Mouse (Mus musculus) activated CD4-positive, CD25-positive, alpha-beta regulatory T cell, adult 9 weeks (primary cell): ENCODE data around the gene Aars2. TPM values are rescaled to one million over a fixed set of nuclear protein-coding genes. Genes with fewer than 3 reads are reported as not detected.

Experiments
- polyA plus RNA-seq: library from polyadenylated mRNA; unstranded; fragments of 100-300 nt; shearing (Covaris generic); gene quantifications from one replicate; pipeline ENCODE4 v1.2.1, GENCODE M21; 2017

Gene Aars2
- polyA plus RNA-seq: 13.8 TPM

GRCm38 (mm10) chr17:45506700-45507189, at the start of gene Aars2:
Aars2 (plus strand) TSS chr17:45506841.

GRCm38 (mm10) chr17:45474669-45475465, 31.8 kb upstream of the Aars2 start, which contains the start of gene Spats1:
Spats1 (minus strand) TSS chr17:45475415.

GRCm38 (mm10) chr17:45523263-45523662, 16.6 kb downstream of the Aars2 start, which contains the start of gene Tcte1:
Tcte1 (plus strand) TSS chr17:45523434.

GRCm38 (mm10) chr17:45549617-45550181, 43.1 kb downstream of the Aars2 start, which contains the start of gene Tmem151b:
Tmem151b (minus strand) TSS chr17:45549677.

GRCm38 (mm10) chr17:45555452-45556106, 48.9 kb downstream of the Aars2 start, which contains the start of gene Nfkbie:
Nfkbie (plus strand) TSS chr17:45555703.

GRCm38 (mm10) chr17:45563655-45564530, 57.3 kb downstream of the Aars2 start, which contains the start of gene Slc35b2:
Slc35b2 (plus strand) TSS chr17:45563874.

Other genes starting within 250 kb of the Aars2 start
- 88.1 TPM for gene Cdc5l, start 73.1 kb upstream of the Aars2 start, polyA plus RNA-seq
- gene Spats1, start 31.4 kb upstream of the Aars2 start, polyA plus RNA-seq: 1.2 TPM
- not detected for gene Tcte1, start 16.6 kb downstream of the Aars2 start, polyA plus RNA-seq
- 0.06 TPM for gene Tmem151b, start 42.8 kb downstream of the Aars2 start, polyA plus RNA-seq
- 97.9 TPM for gene Nfkbie, start 48.9 kb downstream of the Aars2 start, polyA plus RNA-seq
- gene Slc35b2, start 57.0 kb downstream of the Aars2 start, polyA plus RNA-seq: 77.9 TPM
- gene Hsp90ab1, start 66.4 kb downstream of the Aars2 start, polyA plus RNA-seq: 1,226 TPM
- 156 TPM for gene Slc29a1, start 92.8 kb downstream of the Aars2 start, polyA plus RNA-seq
- gene Mymx, start 95.3 kb downstream of the Aars2 start, polyA plus RNA-seq: not detected
- gene Capn11, start 152.5 kb downstream of the Aars2 start, polyA plus RNA-seq: 3.7 TPM
- gene Mrpl14, start 179.5 kb downstream of the Aars2 start, polyA plus RNA-seq: 101 TPM
- gene Tmem63b, start 180.1 kb downstream of the Aars2 start, polyA plus RNA-seq: 9.7 TPM
- not detected for gene 1600014C23Rik, start 227.0 kb downstream of the Aars2 start, polyA plus RNA-seq